Mouse (Mus musculus): ENCODE data around the gene Scn10a.

DNA sequence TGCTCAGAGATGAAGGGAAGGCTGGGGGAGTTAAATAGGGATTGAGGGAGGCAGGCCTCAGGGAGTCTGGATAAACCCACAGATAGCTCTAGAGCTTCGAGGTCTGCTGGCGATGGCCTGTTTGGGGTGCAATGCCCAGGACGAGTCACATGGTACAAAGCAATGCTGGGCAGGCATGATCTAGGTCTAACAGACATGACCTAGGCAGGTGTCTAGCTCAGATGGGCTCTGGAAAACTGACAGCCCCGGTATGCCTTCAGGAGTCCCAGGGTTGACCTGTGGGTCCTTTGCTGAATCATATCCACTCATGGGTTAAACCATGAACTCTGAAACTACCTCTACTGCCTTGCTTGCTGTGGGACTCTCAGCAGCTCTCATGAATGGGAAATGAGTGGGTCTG is 7.9 kb upstream of the Scn10a start:
- TF ChIP-seq CTCF (IDR thresholded peaks at IDR 0.05; ENCODE audit: low read depth) (no peak), EP300 (IDR thresholded peaks at IDR 0.05; ENCODE audit: low read depth) (no peak)

All from heart, postnatal 0 days (tissue).